Mouse (Mus musculus) myocyte (in vitro differentiated cells): ENCODE measurements around the gene Slc6a20b.

Experiments
- POLR2A ChIP-seq: IDR thresholded peaks from one replicate; pipeline ENCODE4 v1.6.1; 2011; ENCODE audit warnings: low read depth, mild to moderate bottlenecking, control low read depth, moderate library complexity; ENCODE audit not compliant: insufficient read length
- USF1 ChIP-seq: IDR thresholded peaks from one replicate; pipeline ENCODE4 v1.6.1; 2011; ENCODE audit warnings: low read depth, mild to moderate bottlenecking, control low read depth, moderate library complexity

DNA sequence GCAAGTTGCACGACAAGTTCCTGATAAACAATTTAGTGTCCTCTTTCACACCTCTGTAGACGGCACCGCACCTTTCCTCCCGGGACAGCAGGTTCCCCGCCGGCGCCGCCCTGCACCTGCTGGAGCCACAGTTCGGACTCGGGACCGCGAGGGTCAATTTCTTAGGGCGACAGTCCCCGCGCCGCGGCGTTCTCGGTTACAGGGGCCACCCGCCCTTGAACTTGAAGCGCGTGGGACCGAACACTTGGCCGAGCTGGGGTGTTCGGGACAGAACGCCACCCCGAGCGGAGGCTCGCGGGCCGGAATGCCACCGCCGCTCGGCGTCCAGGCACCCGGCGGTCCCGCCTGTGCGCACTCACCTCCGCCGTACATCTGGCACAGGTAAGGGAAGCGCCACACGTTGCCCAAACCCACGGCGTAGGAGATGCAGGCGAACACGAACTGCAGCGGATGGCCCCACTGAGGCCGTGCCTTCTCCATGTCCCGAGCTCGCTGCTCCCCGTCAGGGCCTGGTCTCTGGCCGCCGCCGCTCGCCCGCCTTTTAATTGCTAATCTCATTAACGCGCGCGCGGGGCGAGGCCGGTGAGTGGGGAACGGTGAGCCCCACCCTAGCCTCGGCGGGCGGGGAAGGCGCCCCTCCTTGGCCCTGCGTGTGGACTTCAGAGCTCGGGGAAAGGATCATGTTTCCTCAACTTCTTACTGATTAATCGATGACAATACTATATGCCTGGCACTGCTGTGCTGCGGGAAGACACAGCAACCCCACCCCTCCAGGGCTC, 46.2 kb upstream of the Slc6a20b start, which contains the start of the genes Ccr9 and Slc6a20a:
- TF ChIP-seq USF1, result no peak
- TF ChIP-seq POLR2A, result no peak
